Mouse (Mus musculus) ES-E14 (cell line): ENCODE data around the gene Pcdh18. TPM values are rescaled to one million over a fixed set of nuclear protein-coding genes. Genes with fewer than 3 reads are reported as not detected.

Experiments
- DNase-seq: peaks from one replicate; pipeline ENCODE4 v3.0.0-alpha.2; 2013; ENCODE audit warnings: low read depth, low spot score
- H3K27ac ChIP-seq: 2 replicates; pipeline ENCODE4 v1.5.1; 2012; ENCODE audit warnings: low read depth, mild to moderate bottlenecking, low read length, moderate library complexity, mixed read lengths; ENCODE audit not compliant: poor library complexity, insufficient read depth, severe bottlenecking
- H3K36me3 ChIP-seq: 2 replicates; pipeline ENCODE4 v1.6.1; 2012; ENCODE audit warnings: mild to moderate bottlenecking, low read length, moderate library complexity, mixed read lengths; ENCODE audit not compliant: control insufficient read depth, poor library complexity, insufficient read depth, severe bottlenecking
- H3K4me1 ChIP-seq, 2 experiments: fragments of 150-350 bp in 1 of 2; sonication (generic) in 1 of 2; 2 replicates each; pipeline ENCODE4 v1.6.1; 2012; ENCODE audit warnings: low read length in 2 of 2, mild to moderate bottlenecking in 1 of 2, mixed read lengths in 1 of 2; ENCODE audit not compliant: control insufficient read depth in 2 of 2, insufficient read depth in 2 of 2, poor library complexity in 1 of 2
- H3K4me3 ChIP-seq, 2 experiments: fragments of 150-350 bp in 1 of 2; sonication (generic) in 1 of 2; 2 replicates each; pipeline ENCODE4 v1.5.1; 2012; ENCODE audit warnings: low read length in 2 of 2, low read depth in 1 of 2, mild to moderate bottlenecking in 1 of 2, mixed read lengths in 1 of 2; ENCODE audit not compliant: insufficient read depth in 1 of 2, poor library complexity in 1 of 2, severe bottlenecking in 1 of 2
- H3K9ac ChIP-seq: 2 replicates; pipeline ENCODE4 v1.6.1; 2012; ENCODE audit warnings: low read depth, mild to moderate bottlenecking, low read length, mixed read lengths; ENCODE audit not compliant: poor library complexity, insufficient read depth, severe bottlenecking
- H3K9me3 ChIP-seq: fragments of 150-350 bp; sonication (generic); 2 replicates; pipeline ENCODE4 v1.6.1; 2012; ENCODE audit warnings: low read depth, mild to moderate bottlenecking, low read length; ENCODE audit not compliant: control insufficient read depth, insufficient read depth
- CHD2 ChIP-seq: IDR thresholded peaks from 2 replicates; pipeline ENCODE4 v1.6.1; 2014; ENCODE audit warnings: mild to moderate bottlenecking, low read depth, low read length, inconsistent platforms
- HCFC1 ChIP-seq: IDR thresholded peaks from 2 replicates; pipeline ENCODE4 v1.6.1; 2012; ENCODE audit warnings: low read length, inconsistent platforms, borderline replicate concordance; ENCODE audit not compliant: insufficient read depth
- MAFK ChIP-seq: IDR thresholded peaks from 2 replicates; pipeline ENCODE4 v1.6.1; 2014; ENCODE audit warnings: mild to moderate bottlenecking, low read depth, low read length, inconsistent platforms; ENCODE audit not compliant: insufficient read depth
- ZC3H11A ChIP-seq: IDR thresholded peaks from 2 replicates; pipeline ENCODE4 v1.6.1; 2012; ENCODE audit warnings: low read depth, mild to moderate bottlenecking, inconsistent platforms, low read length, borderline replicate concordance
- ZNF384 ChIP-seq: IDR thresholded peaks from 2 replicates; pipeline ENCODE4 v1.6.1; 2012; ENCODE audit warnings: low read depth, low read length, inconsistent platforms
- in situ Hi-C, 2 experiments: fragments of 600-800 bp; cut with MboI; formaldehyde crosslinking; loops; one replicate each; pipeline ENCODE4 v1.15.1; 2025; ENCODE audit warnings: low sequenced_read_pairs in 2 of 2, inconsistent platforms in 1 of 2; ENCODE audit not compliant: unreplicated experiment in 2 of 2
- total RNA-seq: library from RNA; depleted of rRNA; stranded (reverse); fragments of 300-350 nt; gene quantifications from 2 replicates; pipeline ENCODE4 v1.2.3, GENCODE M21; 2012

Gene Pcdh18
- total RNA-seq, 1 experiment, result 14.2 TPM

- no peak overlapping the region for H3K9ac ChIP-seq
- in situ Hi-C loops, result no loop called here
- TF ChIP-seq MAFK (no peak), ZC3H11A (no peak), ZNF384 (no peak), HCFC1 (no peak)
- H3K27ac ChIP-seq, result no peak overlapping the region
- H3K9me3 ChIP-seq, result no peaks in the 10 kb centered on the region
- no peak overlapping the region for H3K4me3 ChIP-seq
- H3K36me3 ChIP-seq, result no peaks in the 10 kb centered on the region
- no peaks in the 10 kb centered on the region for H3K4me1 ChIP-seq
- DNase-seq, result no peak
These were observed 30.6 kb upstream of the Pcdh18 start for GRCm38 (mm10) chr3:49787719-49788118.

DNA sequence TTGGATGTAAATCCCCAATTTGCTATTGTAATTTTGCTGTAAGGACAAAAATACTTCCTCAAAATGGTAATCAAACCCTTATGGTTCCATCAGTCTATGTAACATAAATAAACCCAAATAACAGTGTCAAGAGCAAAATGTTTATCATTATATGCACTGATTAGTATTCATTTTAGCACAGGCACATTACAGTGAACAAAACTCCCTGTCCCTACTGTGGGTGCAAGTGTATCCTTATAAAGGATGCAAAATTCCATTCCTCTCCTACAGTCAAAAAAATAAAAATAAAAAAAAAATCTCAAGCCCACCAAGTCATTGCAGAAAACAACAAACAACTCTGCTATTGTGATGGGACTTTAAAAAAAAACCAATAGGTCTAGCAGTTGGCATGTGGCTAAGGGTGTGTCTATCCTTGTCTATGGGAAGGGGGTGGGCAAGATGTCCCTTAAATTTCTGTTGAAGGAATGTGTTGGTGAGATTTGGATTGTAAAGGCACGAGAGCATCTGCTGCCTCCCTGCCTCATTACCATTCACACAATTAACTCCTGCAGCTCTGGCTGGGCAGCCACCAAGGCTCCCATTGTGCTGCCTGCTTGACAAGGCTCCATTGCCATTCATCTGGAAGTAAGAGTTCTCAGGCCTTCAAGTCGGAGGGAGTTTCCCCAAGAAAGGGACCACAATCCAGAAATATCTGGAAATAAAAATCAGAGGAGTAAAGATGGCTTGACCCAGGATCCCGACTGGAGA lies 12.0 kb upstream of the Pcdh18 start:
- no peaks in the 10 kb centered on the region; a peak in 1 of 4 replicates for H3K4me1 ChIP-seq
- no peaks in the 10 kb centered on the region for H3K9me3 ChIP-seq
- in situ Hi-C loops, result no loop called here
- H3K36me3 ChIP-seq, result no peaks in the 10 kb centered on the region
- no peak for DNase-seq
- TF ChIP-seq MAFK (no peak), ZNF384 (0 out of 2 replicates have a peak, but pooled peaks have one; percentile 31), HCFC1 (no peak)
- H3K4me3 ChIP-seq, result no peak overlapping the region
- no peak overlapping the region for H3K9ac ChIP-seq
- no peak overlapping the region for H3K27ac ChIP-seq

DNA sequence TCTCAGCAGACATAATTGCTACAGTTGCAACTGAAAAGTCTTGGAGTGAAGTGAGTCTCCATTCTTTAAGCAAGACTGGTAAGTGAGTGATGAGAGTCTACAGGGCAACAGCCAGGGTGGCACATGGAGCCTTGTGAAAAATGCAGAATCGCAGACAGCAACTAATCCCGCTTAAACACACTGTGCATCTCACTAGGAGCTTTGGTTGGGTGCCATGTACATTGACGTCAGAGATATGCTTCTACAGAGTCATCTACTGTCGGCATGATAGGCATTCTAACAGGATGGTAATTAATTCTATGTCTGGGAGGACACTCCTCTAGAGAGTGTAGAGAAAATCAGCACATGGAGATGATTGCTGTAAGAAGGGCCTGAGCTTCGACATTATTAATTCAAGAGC lies 5.6 kb upstream of the Pcdh18 start:
- Histone ChIP-seq H3K9ac (no peak overlapping the region), H3K9me3 (no peaks in the 10 kb centered on the region), H3K36me3 (no peaks in the 10 kb centered on the region), H3K27ac (no peak overlapping the region), H3K4me3 (no peak overlapping the region), H3K4me1 (no peaks in the 10 kb centered on the region)
- no peak for DNase-seq
- TF ChIP-seq ZC3H11A (no peak), ZNF384 (no peak), MAFK (no peak), HCFC1 (no peak), CHD2 (no peak)
- in situ Hi-C loops, result no loop called here

GRCm38 (mm10) chr3:49761971-49762370 lies 4.8 kb upstream of the Pcdh18 start:
- H3K9ac ChIP-seq, result no peak overlapping the region
- in situ Hi-C loops, result no loop called here
- no peak overlapping the region for H3K4me3 ChIP-seq
- H3K27ac ChIP-seq, result no peak overlapping the region
- H3K36me3 ChIP-seq, result no peaks in the 10 kb centered on the region
- no peaks in the 10 kb centered on the region for H3K4me1 ChIP-seq
- no peaks in the 10 kb centered on the region for H3K9me3 ChIP-seq
- TF ChIP-seq MAFK (no peak), ZNF384 (no peak), CHD2 (no peak), HCFC1 (no peak), ZC3H11A (no peak)
- no peak for DNase-seq

- no peak overlapping the region for H3K9ac ChIP-seq
- no peak overlapping the region for H3K27ac ChIP-seq
- H3K9me3 ChIP-seq, result no peaks in the 10 kb centered on the region
- in situ Hi-C loops, result no loop called here
- TF ChIP-seq MAFK, result no peak
- peak overlapping the region; percentile 53 to 73 for H3K4me3 ChIP-seq
- no peak for DNase-seq
- peaks cover 0 to 3% of the 10 kb centered on the region in 2 experiments; a peak in 1 of 4 replicates for H3K4me1 ChIP-seq
- H3K36me3 ChIP-seq, result no peaks in the 10 kb centered on the region
These were observed 498 bp upstream of the Pcdh18 start for GRCm38 (mm10) chr3:49757626-49758019.
